Mouse (Mus musculus) liver, embryonic 14.5 days (tissue): ENCODE measurements around the gene Dpm2.

Experiments
- CTCF ChIP-seq: IDR thresholded peaks from 2 replicates; pipeline ENCODE4 v1.5.1; 2016; ENCODE audit warnings: antibody characterized with exemption, low read depth, control low read depth
- EP300 ChIP-seq: IDR thresholded peaks from 2 replicates; pipeline ENCODE4 v1.6.1; 2016; ENCODE audit warnings: antibody characterized with exemption, low read depth

DNA sequence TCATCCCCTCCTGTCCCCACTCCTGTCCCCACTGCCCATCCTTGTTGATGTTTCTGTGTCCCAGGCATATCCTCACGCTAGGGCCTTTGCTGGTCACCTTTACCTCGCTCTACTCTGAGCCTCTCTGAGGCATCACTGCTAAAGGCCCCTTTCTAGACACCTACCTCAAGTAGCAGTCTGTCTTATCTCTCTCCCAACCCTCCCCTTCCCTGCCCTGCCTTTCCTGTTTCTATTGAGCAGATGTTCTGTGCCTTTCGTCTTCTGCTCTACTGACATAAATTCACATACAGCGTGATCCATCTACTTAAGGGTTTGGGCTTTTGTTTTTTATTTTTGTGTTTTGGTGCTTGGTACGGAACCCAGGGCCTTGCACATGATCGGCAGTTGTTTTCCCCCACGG lies 14.6 kb upstream of the Dpm2 start:
- TF ChIP-seq CTCF (no peak), EP300 (no peak)
